Mouse (Mus musculus): ENCODE measurements around the gene Gmip. TPM values are rescaled to one million over a fixed set of nuclear protein-coding genes. Genes with fewer than 3 reads are reported as not detected.
A peak's percentile ranks its signal among the peaks of the same experiment; 100 is the strongest.

The Gmip gene
- 22.1 and 27.7 TPM in 2 replicates for polyA plus RNA-seq (2014; fragmentation: Nextera tagmentation; extraction: Ambion mirVana)

DNA sequence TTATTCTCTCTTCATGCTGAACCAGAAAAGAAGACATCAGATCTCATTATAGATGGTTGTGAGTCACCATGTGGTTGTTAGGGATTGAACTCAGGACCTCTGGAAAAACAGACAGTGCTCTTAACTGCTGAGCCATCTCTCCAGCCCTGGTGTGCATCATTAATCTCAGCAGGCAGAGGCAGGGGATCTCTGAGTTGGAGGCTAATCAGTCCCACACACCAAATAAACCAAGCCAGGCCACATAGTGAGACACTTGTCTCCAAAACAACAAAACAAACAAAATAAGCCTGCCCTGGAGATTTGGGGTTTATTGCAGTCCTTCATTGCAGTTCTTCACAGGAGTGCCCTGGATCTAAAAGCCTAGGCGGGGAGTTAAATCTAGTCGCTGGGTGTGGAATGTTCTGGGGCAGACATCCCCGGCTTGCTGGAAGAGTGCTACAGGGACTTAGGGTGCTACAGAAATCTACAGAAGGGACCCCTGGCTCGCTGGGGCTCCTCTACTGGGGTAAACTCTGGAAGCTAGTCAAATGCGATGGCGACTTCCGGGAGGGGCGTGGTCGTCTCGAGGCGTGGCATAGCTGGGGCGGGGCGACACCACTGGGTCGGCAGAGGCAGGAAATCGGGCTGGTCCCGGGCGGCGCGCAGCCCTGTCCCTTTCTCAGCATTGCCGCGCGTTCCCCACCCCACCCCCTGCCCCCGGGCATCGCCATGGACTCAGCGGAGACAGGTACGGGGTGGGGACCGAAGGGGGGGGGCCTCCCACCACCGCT, at the start of gene Gmip:
Gene Gmip, plus strand, starts transcription at position 586 of the 770 bp plus-strand sequence.
- Histone ChIP-seq H3K36me3 (replicated peaks; ENCODE audit: control insufficient read depth, insufficient read depth) (peaks cover 60% of the 10 kb centered on the region), H3K4me2 (replicated peaks) (peak within 1 kb of the TSS; percentile 89), H3K9ac (peak within 1 kb of the TSS; percentile 91), H3K4me1 (replicated peaks; ENCODE audit: control insufficient read depth, insufficient read depth, low read length) (peaks cover 10% of the 10 kb centered on the region; the same call in 1 of the 2 replicates), H3K27me3 (ENCODE audit: control insufficient read depth, insufficient read depth, low read length) (no peaks in the 10 kb centered on the region), H3K9me3 (ENCODE audit: control insufficient read depth, low read length) (no peaks in the 10 kb centered on the region), H3K4me3 (replicated peaks; ENCODE audit: low read length) (peak within 1 kb of the TSS; percentile 67), H3K27ac (peak within 1 kb of the TSS; percentile 73)
- DNase-seq (ENCODE audit: low spot score) = peak; percentile 68
- peak; percentile 68 for ATAC-seq (ENCODE audit: low FRiP score)
- WGBS = 8% methylated on average over 25 of the region's 28 CpGs

DNA sequence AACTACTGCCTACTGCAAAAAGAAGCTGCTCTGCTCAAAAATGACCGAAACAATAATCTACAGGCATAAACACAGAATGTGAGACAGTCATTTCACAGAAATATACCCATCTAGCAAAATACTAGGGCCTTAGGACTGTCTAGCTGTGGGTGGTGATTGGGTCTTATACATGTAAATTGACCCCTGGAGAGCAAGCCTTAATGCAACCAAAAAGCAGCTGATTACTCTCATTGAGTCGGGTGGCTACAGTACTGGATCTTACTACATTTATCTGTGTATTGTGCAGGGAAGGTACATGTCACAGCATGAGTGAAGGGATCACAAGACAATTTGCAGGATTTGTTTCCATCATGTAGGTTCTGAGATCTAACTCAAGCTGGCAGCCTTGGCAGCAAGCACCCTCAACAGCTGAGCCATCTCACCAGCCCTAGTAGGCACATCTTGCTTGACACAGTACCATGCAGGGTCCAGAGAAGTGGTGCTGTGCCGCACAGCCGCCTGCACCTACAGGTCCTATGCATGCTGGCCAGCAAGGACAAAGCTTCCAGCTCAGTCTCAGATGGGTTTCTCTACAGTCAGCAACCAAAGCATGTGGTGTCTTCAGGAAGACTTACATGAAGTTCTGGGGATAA, 46.5 kb upstream of the Gmip start:
- Histone ChIP-seq H3K4me2 (replicated peaks) (no peak overlapping the region), H3K27ac (no peak overlapping the region), H3K27me3 (ENCODE audit: control insufficient read depth, insufficient read depth, low read length) (no peaks in the 10 kb centered on the region), H3K9me3 (ENCODE audit: control insufficient read depth, low read length) (0 out of 2 replicates have a peak, but pooled peaks cover 3% of the 10 kb centered on the region), H3K4me1 (replicated peaks; ENCODE audit: control insufficient read depth, insufficient read depth, low read length) (no peaks in the 10 kb centered on the region), H3K9ac (no peak overlapping the region), H3K4me3 (replicated peaks; ENCODE audit: low read length) (no peak overlapping the region), H3K36me3 (replicated peaks; ENCODE audit: control insufficient read depth, insufficient read depth) (peaks cover 79% of the 10 kb centered on the region)
- DNase-seq (ENCODE audit: low spot score) (no peak), ATAC-seq (ENCODE audit: low FRiP score) (no peak)
- WGBS = 91% methylated on average over 4 of the region's 4 CpGs

DNA sequence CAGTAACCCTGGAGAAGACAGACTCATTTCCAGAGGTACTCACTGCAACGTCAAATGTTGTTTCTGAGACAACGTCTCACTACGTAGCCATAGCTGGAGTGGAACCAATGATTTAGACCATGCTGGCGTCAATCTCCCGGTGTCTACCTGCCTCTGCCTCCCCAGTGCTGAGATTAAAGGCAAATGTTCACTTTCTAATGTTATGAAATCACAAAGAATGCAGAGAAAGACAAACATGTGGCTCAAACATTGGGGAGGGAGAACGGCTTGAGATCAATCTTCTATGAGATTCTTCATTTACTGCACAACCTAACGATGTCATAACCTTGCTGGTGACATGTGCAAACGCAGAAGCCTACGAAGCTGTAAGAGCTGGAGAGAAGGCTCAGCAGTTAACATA, 37.3 kb upstream of the Gmip start:
- Histone ChIP-seq H3K36me3 (replicated peaks; ENCODE audit: control insufficient read depth, insufficient read depth) (peaks cover 31% of the 10 kb centered on the region), H3K27me3 (ENCODE audit: control insufficient read depth, insufficient read depth, low read length) (no peaks in the 10 kb centered on the region), H3K27ac (no peak overlapping the region), H3K4me2 (replicated peaks) (no peak overlapping the region), H3K4me3 (replicated peaks; ENCODE audit: low read length) (no peak overlapping the region), H3K9me3 (ENCODE audit: control insufficient read depth, low read length) (0 out of 2 replicates have a peak, but pooled peaks cover 3% of the 10 kb centered on the region), H3K9ac (no peak overlapping the region), H3K4me1 (replicated peaks; ENCODE audit: control insufficient read depth, insufficient read depth, low read length) (peaks cover 21% of the 10 kb centered on the region)
- ATAC-seq (ENCODE audit: low FRiP score) = no peak
- 87% methylated on average over 9 of the region's 9 CpGs for WGBS
- no peak for DNase-seq (ENCODE audit: low spot score)

DNA sequence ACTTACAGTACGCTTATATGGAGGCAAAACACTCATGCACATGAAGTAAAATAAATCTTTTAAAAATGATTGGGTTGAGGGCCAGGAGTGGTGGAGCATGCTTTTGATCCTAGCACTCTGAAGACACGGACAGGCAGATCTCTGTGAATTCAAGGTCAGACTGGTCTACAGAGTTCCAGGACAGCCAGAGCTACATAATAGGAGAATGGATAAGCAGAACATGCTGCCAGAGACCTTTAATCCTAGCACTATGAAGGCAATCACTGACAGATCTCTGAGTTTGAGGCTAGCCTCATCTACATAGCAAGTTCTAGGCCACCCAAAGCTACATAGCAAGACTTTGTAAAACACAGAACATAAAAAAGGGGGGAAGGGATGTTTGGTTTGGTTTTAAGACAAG, 36.4 kb upstream of the Gmip start:
- Histone ChIP-seq H3K36me3 (replicated peaks; ENCODE audit: control insufficient read depth, insufficient read depth) (peaks cover 22% of the 10 kb centered on the region), H3K9ac (no peak overlapping the region), H3K4me1 (replicated peaks; ENCODE audit: control insufficient read depth, insufficient read depth, low read length) (peaks cover 21% of the 10 kb centered on the region), H3K4me3 (replicated peaks; ENCODE audit: low read length) (no peak overlapping the region), H3K9me3 (ENCODE audit: control insufficient read depth, low read length) (no peaks in the 10 kb centered on the region), H3K27ac (no peak overlapping the region), H3K27me3 (ENCODE audit: control insufficient read depth, insufficient read depth, low read length) (no peaks in the 10 kb centered on the region), H3K4me2 (replicated peaks) (0 out of 2 replicates have a peak overlapping the region, but pooled peaks have one; percentile 17)
- ATAC-seq (ENCODE audit: low FRiP score) = no peak
- 84% methylated on average over 2 of the region's 2 CpGs for WGBS
- no peak for DNase-seq (ENCODE audit: low spot score)

DNA sequence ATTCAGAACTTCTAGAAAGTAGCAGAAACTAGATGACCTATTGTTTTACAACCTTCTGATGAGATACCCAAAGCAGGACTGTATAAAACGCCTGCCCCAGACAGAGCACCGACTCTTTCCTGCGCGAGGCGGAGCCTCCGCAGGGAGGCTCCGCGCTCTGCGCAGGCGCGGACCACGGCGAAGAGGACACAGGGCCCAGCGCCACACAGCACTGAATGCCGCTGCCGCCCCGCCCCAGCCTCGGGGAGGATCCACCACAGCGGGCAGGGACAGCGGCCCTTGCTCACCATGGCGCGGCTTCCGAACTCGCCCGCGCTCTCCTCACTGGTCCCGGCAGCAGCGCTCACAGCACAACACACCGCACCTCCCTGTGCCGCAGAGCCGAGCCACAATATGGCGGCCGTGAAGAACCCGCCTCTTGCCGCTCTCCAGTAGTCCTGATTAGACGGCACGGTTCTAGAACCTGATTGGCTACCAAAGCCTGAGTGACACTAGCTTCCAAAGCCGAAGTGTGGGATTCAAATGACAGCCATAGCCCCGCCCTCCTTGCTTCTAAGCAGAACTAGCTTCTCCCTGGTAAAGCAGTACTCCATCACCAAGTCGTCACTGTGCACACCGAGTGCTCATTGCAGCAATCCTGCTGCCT, 33.9 kb upstream of the Gmip start, which contains the start of gene Gm20422:
Gene Gm20422, minus strand, starts transcription at position 384 of the 646 bp plus-strand sequence.
- Histone ChIP-seq H3K27ac (peak within 1 kb of the TSS; percentile 99), H3K36me3 (replicated peaks; ENCODE audit: control insufficient read depth, insufficient read depth) (no peaks in the 10 kb centered on the region), H3K4me3 (replicated peaks; ENCODE audit: low read length) (peak within 1 kb of the TSS; percentile 71), H3K27me3 (ENCODE audit: control insufficient read depth, insufficient read depth, low read length) (no peaks in the 10 kb centered on the region), H3K4me1 (replicated peaks; ENCODE audit: control insufficient read depth, insufficient read depth, low read length) (peaks cover 21% of the 10 kb centered on the region), H3K9ac (peak within 1 kb of the TSS; percentile 80), H3K4me2 (replicated peaks) (peak within 1 kb of the TSS; percentile 79), H3K9me3 (ENCODE audit: control insufficient read depth, low read length) (no peaks in the 10 kb centered on the region)
- ATAC-seq (ENCODE audit: low FRiP score) (peak; percentile 99), DNase-seq (ENCODE audit: low spot score) (peak; percentile 95)
- under 1% methylated on average over 41 of the region's 41 CpGs for WGBS

DNA sequence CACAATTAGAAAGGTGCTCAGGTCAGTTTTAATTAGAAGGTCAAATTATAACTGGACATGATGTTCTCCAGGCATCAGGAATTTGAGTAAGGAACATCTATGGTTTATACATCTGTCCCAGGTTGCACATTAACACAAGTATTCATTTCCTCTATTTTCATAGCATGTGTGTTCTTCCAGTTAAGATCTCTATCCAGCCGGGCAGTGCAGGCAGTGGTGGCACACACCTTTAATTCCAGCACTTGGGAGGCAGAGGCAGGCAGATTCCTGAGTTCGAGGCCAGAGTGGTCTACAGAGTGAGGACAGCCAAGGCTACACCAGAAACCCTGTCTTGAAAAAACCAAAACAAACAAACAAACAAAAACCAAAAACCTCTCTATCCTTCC, 33.3 kb upstream of the Gmip start:
- H3K36me3 ChIP-seq (replicated peaks; ENCODE audit: control insufficient read depth, insufficient read depth) = no peaks in the 10 kb centered on the region
- H3K9me3 ChIP-seq (ENCODE audit: control insufficient read depth, low read length) = no peaks in the 10 kb centered on the region
- WGBS = 59% methylated on average over 2 of the region's 2 CpGs
- DNase-seq (ENCODE audit: low spot score) (no peak), ATAC-seq (ENCODE audit: low FRiP score) (no peak; the same call in 1 of the 2 replicates)
- no peaks in the 10 kb centered on the region for H3K27me3 ChIP-seq (ENCODE audit: control insufficient read depth, insufficient read depth, low read length)
- H3K4me2 ChIP-seq (replicated peaks) = peak overlapping the region; percentile 28
- H3K4me1 ChIP-seq (replicated peaks; ENCODE audit: control insufficient read depth, insufficient read depth, low read length) = peaks cover 21% of the 10 kb centered on the region
- H3K9ac ChIP-seq = no peak overlapping the region
- H3K4me3 ChIP-seq (replicated peaks; ENCODE audit: low read length) = peak overlapping the region; percentile 71; the same call in 1 of the 2 replicates
- peak overlapping the region; percentile 99; the same call in 1 of the 2 replicates for H3K27ac ChIP-seq

DNA sequence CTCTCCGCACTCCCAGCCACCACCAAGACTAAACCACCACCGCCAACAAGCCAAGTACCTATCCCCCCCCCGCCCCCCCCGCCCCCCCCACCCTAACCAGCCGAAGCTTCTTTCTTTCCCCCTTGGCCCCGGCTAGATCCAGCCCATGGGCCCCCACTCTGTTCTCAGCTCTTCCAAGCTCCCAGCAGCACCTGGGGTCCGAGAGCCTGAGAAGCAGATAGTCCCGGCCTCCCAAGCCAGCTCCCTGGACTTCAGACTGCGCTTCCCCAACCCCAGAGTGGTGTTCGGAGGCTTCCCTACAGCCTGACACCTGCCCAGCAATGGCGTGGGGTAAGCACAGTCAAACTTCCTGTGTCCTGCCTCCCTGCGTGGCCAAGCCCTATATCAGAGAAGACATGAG, 31.4 kb upstream of the Gmip start:
- H3K4me1 ChIP-seq (replicated peaks; ENCODE audit: control insufficient read depth, insufficient read depth, low read length) = peaks cover 20% of the 10 kb centered on the region
- H3K27me3 ChIP-seq (ENCODE audit: control insufficient read depth, insufficient read depth, low read length) = no peaks in the 10 kb centered on the region
- no peak overlapping the region for H3K4me2 ChIP-seq (replicated peaks)
- H3K36me3 ChIP-seq (replicated peaks; ENCODE audit: control insufficient read depth, insufficient read depth) = no peaks in the 10 kb centered on the region
- H3K27ac ChIP-seq = no peak overlapping the region
- DNase-seq (ENCODE audit: low spot score) = no peak
- WGBS = 57% methylated on average over 12 of the region's 12 CpGs
- H3K9ac ChIP-seq = no peak overlapping the region
- H3K9me3 ChIP-seq (ENCODE audit: control insufficient read depth, low read length) = no peaks in the 10 kb centered on the region
- ATAC-seq (ENCODE audit: low FRiP score) = no peak
- no peak overlapping the region for H3K4me3 ChIP-seq (replicated peaks; ENCODE audit: low read length)

DNA sequence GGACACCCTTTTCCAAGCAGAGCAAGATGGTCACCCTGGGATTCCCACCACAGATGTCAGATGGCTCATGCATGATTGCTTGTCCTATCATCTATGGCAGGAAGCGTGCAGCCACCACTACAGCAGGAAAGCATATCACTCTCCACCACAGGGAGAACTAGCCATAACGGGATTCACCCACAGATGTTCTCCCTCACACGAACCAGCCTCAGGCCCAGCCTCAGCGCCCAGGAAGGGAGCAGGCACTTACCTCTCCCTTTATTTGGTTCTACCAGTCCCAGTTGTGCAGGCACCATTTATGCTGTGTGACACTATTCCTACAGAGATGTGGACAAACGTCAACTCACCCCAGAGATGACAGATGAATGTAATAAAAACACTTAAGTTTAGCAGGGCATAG, 19.4 kb upstream of the Gmip start:
- WGBS = 89% methylated on average over 5 of the region's 5 CpGs
- Histone ChIP-seq H3K27me3 (ENCODE audit: control insufficient read depth, insufficient read depth, low read length) (no peaks in the 10 kb centered on the region), H3K4me3 (replicated peaks; ENCODE audit: low read length) (no peak overlapping the region), H3K4me1 (replicated peaks; ENCODE audit: control insufficient read depth, insufficient read depth, low read length) (peaks cover 16% of the 10 kb centered on the region), H3K9ac (no peak overlapping the region), H3K27ac (no peak overlapping the region), H3K4me2 (replicated peaks) (no peak overlapping the region), H3K9me3 (ENCODE audit: control insufficient read depth, low read length) (no peaks in the 10 kb centered on the region), H3K36me3 (replicated peaks; ENCODE audit: control insufficient read depth, insufficient read depth) (peaks cover 8% of the 10 kb centered on the region; the same call in 1 of the 2 replicates)
- DNase-seq (ENCODE audit: low spot score) (no peak), ATAC-seq (ENCODE audit: low FRiP score) (no peak)

DNA sequence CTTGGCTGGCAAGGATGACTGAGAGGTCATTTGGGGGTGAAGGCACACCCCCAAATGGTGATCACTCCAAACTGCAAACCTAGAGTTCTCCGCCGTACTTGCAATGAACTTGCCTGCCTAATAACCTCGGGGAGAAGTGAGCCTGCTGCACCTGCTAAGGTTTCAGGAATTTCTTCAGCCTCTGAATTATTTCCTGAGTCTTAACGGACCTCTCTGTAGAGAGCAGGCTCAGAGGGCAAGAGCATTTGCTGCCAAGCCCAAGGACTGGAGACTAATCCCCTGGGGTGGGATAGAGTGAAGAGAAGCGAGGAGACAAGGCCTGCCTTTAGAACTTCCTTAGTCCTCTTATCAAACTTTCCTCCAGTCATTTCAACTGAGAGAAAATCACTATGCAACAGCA, 18.7 kb upstream of the Gmip start:
- no peaks in the 10 kb centered on the region for H3K27me3 ChIP-seq (ENCODE audit: control insufficient read depth, insufficient read depth, low read length)
- no peak overlapping the region for H3K9ac ChIP-seq
- 75% methylated on average over 5 of the region's 5 CpGs for WGBS
- H3K4me1 ChIP-seq (replicated peaks; ENCODE audit: control insufficient read depth, insufficient read depth, low read length) = peaks cover 16% of the 10 kb centered on the region
- peak overlapping the region; percentile 97; the same call in 1 of the 2 replicates for H3K4me3 ChIP-seq (replicated peaks; ENCODE audit: low read length)
- no peak for ATAC-seq (ENCODE audit: low FRiP score)
- H3K36me3 ChIP-seq (replicated peaks; ENCODE audit: control insufficient read depth, insufficient read depth) = peaks cover 14% of the 10 kb centered on the region
- no peaks in the 10 kb centered on the region for H3K9me3 ChIP-seq (ENCODE audit: control insufficient read depth, low read length)
- no peak for DNase-seq (ENCODE audit: low spot score)
- H3K4me2 ChIP-seq (replicated peaks) = peak overlapping the region; percentile 61; the same call in 1 of the 2 replicates
- no peak overlapping the region for H3K27ac ChIP-seq
